Mouse (Mus musculus): ENCODE measurements around the gene Gm17657. TPM values are rescaled to one million over a fixed set of nuclear protein-coding genes. Genes with fewer than 3 reads are reported as not detected.

Gm17657 gene
- polyA plus RNA-seq, 1 experiment from 2014 or later, result not detected

DNA sequence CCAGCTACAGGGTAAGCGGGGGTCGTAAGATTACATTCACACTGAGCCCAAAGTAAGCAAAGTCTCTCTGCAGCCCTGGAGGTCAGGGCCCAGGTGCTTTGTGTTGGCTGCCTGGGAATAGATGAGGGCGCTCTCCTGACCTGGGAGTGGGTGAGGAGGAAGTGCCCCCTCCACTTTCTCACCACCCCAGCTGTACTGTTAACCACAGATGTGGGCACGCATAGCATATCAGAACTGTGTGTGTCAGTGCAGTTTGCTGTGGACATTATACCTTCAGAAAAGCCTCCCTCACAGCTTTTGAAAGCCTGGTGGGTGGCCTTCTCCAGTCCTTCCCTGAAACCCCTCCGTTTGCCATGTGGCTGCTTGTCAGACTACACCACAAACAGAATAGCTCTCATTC lies 34.9 kb upstream of the Gm17657 start:
- no peak for ATAC-seq (ENCODE audit: low read depth)
- Histone ChIP-seq H3K9me3 (replicated peaks; ENCODE audit: control insufficient read depth, low read length) (no peaks in the 10 kb centered on the region), H3K4me3 (ENCODE audit: low read depth, low read length) (no peak overlapping the region)

DNA sequence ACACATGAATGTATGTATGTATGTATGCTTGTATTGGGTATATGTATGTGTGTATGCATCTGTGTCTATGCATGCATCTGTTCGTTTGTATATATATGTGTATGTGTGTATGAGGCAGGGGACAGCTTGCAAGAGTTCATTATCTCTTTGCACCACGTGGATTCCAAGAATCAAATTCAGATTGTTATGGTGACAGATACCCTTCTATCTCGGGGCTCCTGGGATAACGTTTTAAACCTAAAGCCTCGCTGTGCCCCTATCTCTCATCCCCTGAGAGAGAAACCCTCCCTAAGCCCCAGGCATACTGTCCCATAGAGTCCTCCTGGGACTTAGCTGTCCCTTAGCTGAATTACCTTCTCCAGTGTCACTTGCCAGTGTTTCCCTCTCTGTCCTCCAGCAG lies 34.1 kb upstream of the Gm17657 start:
- 16% methylated on average over 5 of the region's 5 CpGs for WGBS (ENCODE audit: insufficient replicate concordance)
- Histone ChIP-seq H3K27ac (ENCODE audit: low read length) (no peak overlapping the region), H3K4me2 (ENCODE audit: low read depth, low read length) (no peak overlapping the region), H3K36me3 (ENCODE audit: control insufficient read depth, insufficient read depth) (no peaks in the 10 kb centered on the region), H3K9me3 (replicated peaks; ENCODE audit: control insufficient read depth, low read length) (no peaks in the 10 kb centered on the region), H3K27me3 (ENCODE audit: control insufficient read depth, insufficient read depth, low read depth, low read length) (no peaks in the 10 kb centered on the region), H3K4me3 (ENCODE audit: low read depth, low read length) (no peak overlapping the region), H3K4me1 (ENCODE audit: control insufficient read depth, low read depth, low read length) (no peaks in the 10 kb centered on the region; the same call in 1 of the 2 replicates), H3K9ac (ENCODE audit: low read depth, low read length) (no peak overlapping the region)
- 0 out of 2 replicates have a peak, but pooled peaks have one; percentile 54 for ATAC-seq (ENCODE audit: low read depth)

More for the DNA sequence above, 34.9 kb upstream of the Gm17657 start:
- H3K4me1 ChIP-seq (ENCODE audit: control insufficient read depth, low read depth, low read length), result no peaks in the 10 kb centered on the region; the same call in 1 of the 2 replicates
- WGBS (ENCODE audit: insufficient replicate concordance), result 47% methylated on average over 5 of the region's 5 CpGs
- no peak overlapping the region for H3K9ac ChIP-seq (ENCODE audit: low read depth, low read length)
- no peak overlapping the region for H3K27ac ChIP-seq (ENCODE audit: low read length)
- no peaks in the 10 kb centered on the region for H3K27me3 ChIP-seq (ENCODE audit: control insufficient read depth, insufficient read depth, low read depth, low read length)
- no peak overlapping the region for H3K4me2 ChIP-seq (ENCODE audit: low read depth, low read length)
- no peaks in the 10 kb centered on the region for H3K36me3 ChIP-seq (ENCODE audit: control insufficient read depth, insufficient read depth)

DNA sequence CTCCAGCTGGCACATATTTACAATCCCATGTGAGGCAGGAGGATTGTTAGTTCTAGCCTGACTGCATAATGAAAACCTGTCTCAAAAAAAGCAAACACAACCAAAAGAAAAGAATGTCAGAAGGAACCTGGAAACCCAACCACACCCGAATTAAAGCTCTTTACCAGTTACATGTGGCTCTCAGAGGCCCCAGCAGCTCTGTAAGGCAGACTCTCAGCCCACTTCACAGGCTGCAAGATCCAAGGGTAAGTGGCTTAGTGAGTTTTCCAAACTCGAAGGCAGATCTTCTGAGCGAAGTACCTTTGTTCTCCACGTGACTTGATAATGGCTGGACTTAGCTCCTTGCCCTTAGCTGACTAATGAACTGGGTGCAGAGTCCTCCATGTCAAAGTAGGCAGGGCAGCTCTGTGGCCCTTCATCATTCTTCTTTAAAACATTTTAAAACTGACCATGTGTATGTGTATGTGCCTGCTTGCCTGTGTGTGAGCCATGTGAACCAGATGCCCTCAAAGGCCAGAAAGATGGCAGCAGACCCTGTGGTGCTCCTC lies 30.2 kb upstream of the Gm17657 start:
- H3K4me1 ChIP-seq (ENCODE audit: control insufficient read depth, low read depth, low read length), result no peaks in the 10 kb centered on the region; the same call in 1 of the 2 replicates
- H3K36me3 ChIP-seq (ENCODE audit: control insufficient read depth, insufficient read depth), result no peaks in the 10 kb centered on the region
- no peaks in the 10 kb centered on the region for H3K9me3 ChIP-seq (replicated peaks; ENCODE audit: control insufficient read depth, low read length)
- no peak overlapping the region for H3K27ac ChIP-seq (ENCODE audit: low read length)
- no peak overlapping the region for H3K4me2 ChIP-seq (ENCODE audit: low read depth, low read length)
- ATAC-seq (ENCODE audit: low read depth), result no peak
- no peak overlapping the region for H3K9ac ChIP-seq (ENCODE audit: low read depth, low read length)
- no peaks in the 10 kb centered on the region for H3K27me3 ChIP-seq (ENCODE audit: control insufficient read depth, insufficient read depth, low read depth, low read length)
- 73% methylated on average over 4 of the region's 4 CpGs for WGBS (ENCODE audit: insufficient replicate concordance)
- H3K4me3 ChIP-seq (ENCODE audit: low read depth, low read length), result no peak overlapping the region

DNA sequence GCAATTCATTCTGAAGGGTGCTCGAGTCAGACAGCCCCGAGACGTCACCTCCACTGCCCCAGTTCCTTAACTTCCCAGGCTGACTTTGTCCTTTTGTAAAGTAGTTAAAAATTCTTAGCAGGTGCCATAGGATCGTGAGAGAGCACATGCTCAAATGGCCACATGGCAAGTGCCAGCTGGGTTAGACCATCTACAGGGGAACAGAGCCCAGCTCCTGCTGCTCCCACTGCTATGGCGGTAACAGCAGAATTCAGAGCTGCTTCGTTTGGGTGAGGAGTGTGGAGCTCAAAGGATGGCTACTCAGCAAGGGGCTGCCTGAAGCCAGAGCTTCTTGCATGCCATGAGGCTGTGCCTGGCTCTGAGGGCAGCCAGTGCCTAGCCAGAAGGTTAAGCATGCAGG lies 20.4 kb upstream of the Gm17657 start:
- no peaks in the 10 kb centered on the region for H3K9me3 ChIP-seq (replicated peaks; ENCODE audit: control insufficient read depth, low read length)
- H3K27me3 ChIP-seq (ENCODE audit: control insufficient read depth, insufficient read depth, low read depth, low read length), result no peaks in the 10 kb centered on the region
- peaks cover 5% of the 10 kb centered on the region; the same call in 1 of the 2 replicates for H3K36me3 ChIP-seq (ENCODE audit: control insufficient read depth, insufficient read depth)
- no peak overlapping the region for H3K4me3 ChIP-seq (ENCODE audit: low read depth, low read length)
- H3K4me2 ChIP-seq (ENCODE audit: low read depth, low read length), result no peak overlapping the region
- WGBS (ENCODE audit: insufficient replicate concordance), result 75% methylated on average over 6 of the region's 6 CpGs
- no peak overlapping the region for H3K9ac ChIP-seq (ENCODE audit: low read depth, low read length)
- no peak for ATAC-seq (ENCODE audit: low read depth)
- H3K27ac ChIP-seq (ENCODE audit: low read length), result no peak overlapping the region
- no peaks in the 10 kb centered on the region for H3K4me1 ChIP-seq (ENCODE audit: control insufficient read depth, low read depth, low read length)

DNA sequence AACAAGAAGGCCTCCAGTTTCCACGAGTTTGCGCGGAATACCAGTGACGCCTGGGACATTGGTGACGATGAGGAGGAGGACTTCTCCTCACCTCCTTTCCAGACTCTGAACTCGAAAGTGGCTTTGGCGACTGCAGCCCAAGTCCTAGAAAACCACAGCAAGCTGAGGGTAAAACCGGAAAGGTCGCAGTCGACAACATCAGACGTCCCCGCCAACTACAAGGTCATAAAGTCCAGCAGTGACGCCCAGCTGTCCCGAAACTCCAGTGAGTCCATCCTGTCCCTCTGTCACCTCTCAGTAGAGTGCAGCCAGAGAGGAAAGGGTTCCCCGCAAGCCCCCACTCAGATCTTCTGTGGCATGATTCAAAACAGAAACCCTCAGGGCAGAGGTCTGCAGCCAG lies 19.0 kb upstream of the Gm17657 start:
- H3K9ac ChIP-seq (ENCODE audit: low read depth, low read length), result no peak overlapping the region
- no peaks in the 10 kb centered on the region for H3K4me1 ChIP-seq (ENCODE audit: control insufficient read depth, low read depth, low read length)
- H3K27ac ChIP-seq (ENCODE audit: low read length), result no peak overlapping the region
- ATAC-seq (ENCODE audit: low read depth), result no peak
- 81% methylated on average over 15 of the region's 15 CpGs for WGBS (ENCODE audit: insufficient replicate concordance)
- H3K9me3 ChIP-seq (replicated peaks; ENCODE audit: control insufficient read depth, low read length), result no peaks in the 10 kb centered on the region
- H3K4me2 ChIP-seq (ENCODE audit: low read depth, low read length), result no peak overlapping the region
- peaks cover 5% of the 10 kb centered on the region; the same call in 1 of the 2 replicates for H3K36me3 ChIP-seq (ENCODE audit: control insufficient read depth, insufficient read depth)
- H3K27me3 ChIP-seq (ENCODE audit: control insufficient read depth, insufficient read depth, low read depth, low read length), result no peaks in the 10 kb centered on the region
- no peak overlapping the region for H3K4me3 ChIP-seq (ENCODE audit: low read depth, low read length)

DNA sequence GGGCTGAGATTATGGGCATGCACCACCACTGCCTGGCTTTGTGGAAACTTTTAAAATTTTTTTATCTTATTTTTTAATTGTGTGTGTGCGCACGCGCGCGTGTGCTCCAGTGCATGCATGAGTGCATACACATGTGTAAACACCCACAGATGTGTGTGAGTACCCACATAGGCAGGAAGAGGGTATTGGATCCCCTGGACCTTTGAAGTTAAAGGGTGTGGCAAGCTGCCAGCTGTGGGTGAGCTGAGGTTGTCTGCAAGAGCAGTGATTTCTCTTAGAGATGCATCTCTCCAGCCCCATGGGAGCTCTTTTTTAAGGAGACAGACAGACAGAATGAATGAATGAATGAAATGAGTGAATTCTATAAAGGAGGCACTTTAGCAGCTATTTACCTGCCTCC lies 16.1 kb upstream of the Gm17657 start:
- ATAC-seq (ENCODE audit: low read depth), result no peak
- H3K4me3 ChIP-seq (ENCODE audit: low read depth, low read length), result no peak overlapping the region
- 97% methylated on average over 5 of the region's 5 CpGs for WGBS (ENCODE audit: insufficient replicate concordance)
- no peaks in the 10 kb centered on the region for H3K27me3 ChIP-seq (ENCODE audit: control insufficient read depth, insufficient read depth, low read depth, low read length)
- no peak overlapping the region for H3K9ac ChIP-seq (ENCODE audit: low read depth, low read length)
- H3K4me2 ChIP-seq (ENCODE audit: low read depth, low read length), result no peak overlapping the region
- no peaks in the 10 kb centered on the region; the same call in 1 of the 2 replicates for H3K36me3 ChIP-seq (ENCODE audit: control insufficient read depth, insufficient read depth)
- no peaks in the 10 kb centered on the region for H3K9me3 ChIP-seq (replicated peaks; ENCODE audit: control insufficient read depth, low read length)
- H3K4me1 ChIP-seq (ENCODE audit: control insufficient read depth, low read depth, low read length), result no peaks in the 10 kb centered on the region
- H3K27ac ChIP-seq (ENCODE audit: low read length), result no peak overlapping the region

DNA sequence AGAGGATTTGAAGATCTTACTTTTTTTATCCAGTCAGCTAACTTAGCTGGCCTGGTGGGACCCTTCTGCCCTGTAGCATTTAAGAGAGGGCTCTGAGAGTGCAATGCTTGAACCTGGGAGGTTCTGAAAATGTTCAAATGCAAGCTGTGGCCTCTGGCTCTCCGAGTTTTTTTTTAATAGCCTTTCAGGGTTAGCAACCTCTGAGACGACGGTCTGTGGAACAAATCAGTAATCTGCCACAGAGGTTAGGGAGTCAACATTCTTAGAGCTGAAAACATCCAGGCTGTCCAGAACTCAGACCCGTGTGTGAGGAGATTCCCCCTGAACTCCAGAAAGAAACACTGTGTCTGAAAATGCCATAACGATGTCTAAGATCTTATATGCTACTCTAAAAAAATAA lies 9.0 kb upstream of the Gm17657 start:
- Histone ChIP-seq H3K9me3 (replicated peaks; ENCODE audit: control insufficient read depth, low read length) (no peaks in the 10 kb centered on the region), H3K4me3 (ENCODE audit: low read depth, low read length) (no peak overlapping the region), H3K9ac (ENCODE audit: low read depth, low read length) (no peak overlapping the region), H3K27me3 (ENCODE audit: control insufficient read depth, insufficient read depth, low read depth, low read length) (no peaks in the 10 kb centered on the region), H3K4me1 (ENCODE audit: control insufficient read depth, low read depth, low read length) (peaks cover 4% of the 10 kb centered on the region; the same call in 1 of the 2 replicates), H3K36me3 (ENCODE audit: control insufficient read depth, insufficient read depth) (no peaks in the 10 kb centered on the region), H3K27ac (ENCODE audit: low read length) (no peak overlapping the region), H3K4me2 (ENCODE audit: low read depth, low read length) (no peak overlapping the region)
- 77% methylated on average over 5 of the region's 5 CpGs for WGBS (ENCODE audit: insufficient replicate concordance)
- ATAC-seq (ENCODE audit: low read depth), result no peak

DNA sequence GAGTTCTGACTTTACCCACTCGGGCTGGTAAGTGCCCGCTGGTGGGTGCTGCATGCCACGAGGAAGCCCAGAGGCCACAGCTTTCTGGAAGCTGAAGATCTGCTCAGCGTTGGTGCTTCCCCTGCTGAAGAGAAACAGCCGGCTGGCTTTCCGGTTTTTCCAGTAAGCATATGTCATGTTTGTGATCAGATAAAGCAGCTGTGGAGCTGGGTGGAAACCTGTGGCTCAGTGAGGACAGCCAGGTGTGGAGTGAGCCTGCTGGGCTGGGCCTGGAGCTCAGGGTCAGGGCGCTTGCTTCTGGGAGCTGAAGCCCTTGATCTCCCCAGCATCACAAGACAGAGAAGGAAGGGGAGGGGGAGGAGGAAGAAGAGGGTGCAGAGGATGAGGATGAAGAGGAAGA lies 7.5 kb upstream of the Gm17657 start:
- peaks cover 4% of the 10 kb centered on the region; the same call in 1 of the 2 replicates for H3K4me1 ChIP-seq (ENCODE audit: control insufficient read depth, low read depth, low read length)
- H3K4me3 ChIP-seq (ENCODE audit: low read depth, low read length), result no peak overlapping the region
- no peak overlapping the region for H3K4me2 ChIP-seq (ENCODE audit: low read depth, low read length)
- no peaks in the 10 kb centered on the region for H3K36me3 ChIP-seq (ENCODE audit: control insufficient read depth, insufficient read depth)
- H3K27ac ChIP-seq (ENCODE audit: low read length), result no peak overlapping the region
- no peak overlapping the region for H3K9ac ChIP-seq (ENCODE audit: low read depth, low read length)
- ATAC-seq (ENCODE audit: low read depth), result no peak
- WGBS (ENCODE audit: insufficient replicate concordance), result 61% methylated on average over 7 of the region's 7 CpGs
- no peaks in the 10 kb centered on the region for H3K9me3 ChIP-seq (replicated peaks; ENCODE audit: control insufficient read depth, low read length)
- H3K27me3 ChIP-seq (ENCODE audit: control insufficient read depth, insufficient read depth, low read depth, low read length), result no peaks in the 10 kb centered on the region

DNA sequence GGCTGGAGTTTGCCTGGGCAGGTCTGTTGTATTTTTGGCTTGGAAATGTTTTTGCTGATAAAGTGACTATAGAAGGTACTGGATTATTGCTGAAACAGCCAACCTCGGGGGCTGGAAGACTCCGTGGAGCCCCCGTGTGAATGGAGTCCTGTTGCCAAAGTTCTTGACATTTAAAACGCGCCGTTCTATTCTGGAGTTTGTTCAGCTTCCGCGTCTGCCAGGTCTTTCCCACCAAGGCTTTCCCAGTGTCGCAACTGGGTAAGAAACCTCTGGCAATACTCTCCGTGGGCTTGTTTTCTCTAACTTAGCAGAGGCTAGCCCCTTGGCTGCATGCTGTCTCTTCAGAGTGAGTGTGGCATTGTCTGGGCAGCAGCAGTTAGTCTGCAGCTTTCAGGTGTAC lies 7.0 kb upstream of the Gm17657 start:
- Histone ChIP-seq H3K9me3 (replicated peaks; ENCODE audit: control insufficient read depth, low read length) (no peaks in the 10 kb centered on the region), H3K4me3 (ENCODE audit: low read depth, low read length) (no peak overlapping the region), H3K36me3 (ENCODE audit: control insufficient read depth, insufficient read depth) (no peaks in the 10 kb centered on the region), H3K27me3 (ENCODE audit: control insufficient read depth, insufficient read depth, low read depth, low read length) (no peaks in the 10 kb centered on the region), H3K9ac (ENCODE audit: low read depth, low read length) (no peak overlapping the region), H3K4me2 (ENCODE audit: low read depth, low read length) (no peak overlapping the region), H3K27ac (ENCODE audit: low read length) (no peak overlapping the region), H3K4me1 (ENCODE audit: control insufficient read depth, low read depth, low read length) (peaks cover 4% of the 10 kb centered on the region; the same call in 1 of the 2 replicates)
- no peak for ATAC-seq (ENCODE audit: low read depth)
- 78% methylated on average over 10 of the region's 10 CpGs for WGBS (ENCODE audit: insufficient replicate concordance)
